Mouse (Mus musculus) limb, embryonic 14.5 days (tissue): ENCODE results near the gene Ryr1. TPM values are rescaled to one million over a fixed set of nuclear protein-coding genes. Genes with fewer than 3 reads are reported as not detected.

Experiments
- ATAC-seq: fragments of 200-750 bp; cut with Nextera tagmentation; 2 replicates; pipeline ENCODE4 v1.8.0; 2017; ENCODE audit warnings: low read depth, moderate number of reproducible peaks, moderate TSS enrichment; ENCODE audit not compliant: low FRiP score
- DNase-seq: peaks from one replicate; pipeline ENCODE4 v3.0.0-alpha.2; 2015; ENCODE audit warnings: low spot score
- H3K27ac ChIP-seq: fragments of 300-500 bp; sonication (generic); replicated peaks from 2 replicates; pipeline ENCODE4 v1.5.1; 2014; ENCODE audit warnings: low read depth, mild to moderate bottlenecking, low read length, moderate library complexity, mixed read lengths
- H3K27me3 ChIP-seq: fragments of 300-500 bp; sonication (generic); 2 replicates; pipeline ENCODE4 v1.6.1; 2014; ENCODE audit warnings: low read length, mixed read lengths; ENCODE audit not compliant: control insufficient read depth, insufficient read depth
- H3K36me3 ChIP-seq: fragments of 300-500 bp; sonication (generic); 2 replicates; pipeline ENCODE4 v1.6.1; 2014; ENCODE audit warnings: mild to moderate bottlenecking, low read length, moderate library complexity, mixed read lengths; ENCODE audit not compliant: control insufficient read depth, insufficient read depth
- H3K4me1 ChIP-seq: fragments of 300-500 bp; sonication (generic); 2 replicates; pipeline ENCODE4 v1.6.1; 2014; ENCODE audit warnings: antibody characterized with exemption, low read length, mixed read lengths; ENCODE audit not compliant: control insufficient read depth, insufficient read depth
- H3K4me2 ChIP-seq: fragments of 300-500 bp; sonication (generic); replicated peaks from 2 replicates; pipeline ENCODE4 v1.6.1; 2014; ENCODE audit warnings: low read depth, mild to moderate bottlenecking, low read length, moderate library complexity; ENCODE audit not compliant: severe bottlenecking
- H3K4me3 ChIP-seq: fragments of 300-500 bp; sonication (generic); replicated peaks from 2 replicates; pipeline ENCODE4 v1.5.1; 2014; ENCODE audit warnings: low read length
- H3K9ac ChIP-seq: fragments of 300-500 bp; sonication (generic); 2 replicates; pipeline ENCODE4 v1.6.1; 2014; ENCODE audit warnings: mild to moderate bottlenecking, low read depth, low read length, moderate library complexity; ENCODE audit not compliant: severe bottlenecking
- H3K9me3 ChIP-seq: fragments of 300-500 bp; sonication (generic); 2 replicates; pipeline ENCODE4 v1.6.1; 2016; ENCODE audit warnings: low read length; ENCODE audit not compliant: control insufficient read depth
- POLR2A ChIP-seq: fragments of 200-500 bp; IDR thresholded peaks from 2 replicates; pipeline ENCODE4 v1.8.0; 2012; ENCODE audit warnings: inconsistent platforms, mild to moderate bottlenecking, moderate library complexity, borderline replicate concordance; ENCODE audit not compliant: insufficient read depth, insufficient read length; ENCODE audit errors: extremely low read depth
- WGBS: fragments of 180-500 bp; shearing (Covaris S2); extraction: QIAGEN DNeasy Blood & Tissue Kit; methylation state at CpG from one replicate; pipeline ENCODE4 v1.1.7; 2014; 5-methylcytosine and 5-hydroxymethylcytosine counted together
- microRNA counts: library from miRNA; unstranded; fragments of <30 nt; microRNA quantifications from one replicate; lab custom pipeline; 2016
- microRNA-seq: library from miRNA; unstranded; fragments of <30 nt; microRNA quantifications from one replicate; pipeline ENCODE4, GENCODE M21; 2016
- polyA plus RNA-seq, 2 experiments: library from polyadenylated mRNA; depleted of rRNA in 1 of 2; stranded (reverse) in 1 of 2; unstranded in 1 of 2; fragments of >200 nt; fragmentation: Nextera tagmentation in 1 of 2; extraction: Ambion mirVana in 1 of 2; gene quantifications; 2 replicates each; pipeline versions ENCODE4 v1.2.1 to v1.2.3; 2012 to 2014

The Ryr1 gene
- polyA plus RNA-seq, 2 experiments: 7.7 to 26.5 TPM

- Histone ChIP-seq H3K4me2 (no peak overlapping the region), H3K4me1 (peaks cover 76% of the 10 kb centered on the region), H3K27ac (peak overlapping the region; percentile 63), H3K27me3 (no peaks in the 10 kb centered on the region), H3K9me3 (no peaks in the 10 kb centered on the region), H3K4me3 (no peak overlapping the region), H3K9ac (no peak overlapping the region), H3K36me3 (peaks cover 15% of the 10 kb centered on the region)
- 50% methylated on average over 5 of the region's 5 CpGs for WGBS
- TF ChIP-seq POLR2A: no peak
- DNase-seq (no peak), ATAC-seq (no peak)
Observed at GRCm38 (mm10) chr7:28955295-28955897, 169.6 kb downstream of the Ryr1 start.

GRCm38 (mm10) chr7:28954773-28955172 is 170.2 kb downstream of the Ryr1 start:
- Histone ChIP-seq H3K27ac (peak overlapping the region; percentile 63), H3K9ac (no peak overlapping the region), H3K9me3 (no peaks in the 10 kb centered on the region), H3K4me2 (no peak overlapping the region), H3K4me3 (no peak overlapping the region), H3K27me3 (no peaks in the 10 kb centered on the region), H3K4me1 (peaks cover 75% of the 10 kb centered on the region), H3K36me3 (peaks cover 15% of the 10 kb centered on the region)
- 66% methylated on average over 4 of the region's 4 CpGs for WGBS
- ATAC-seq (no peak), DNase-seq (no peak)
- no peak for TF ChIP-seq POLR2A

- Histone ChIP-seq H3K9me3 (no peaks in the 10 kb centered on the region), H3K9ac (peak overlapping the region; percentile 18; the same call in 1 of the 2 replicates), H3K4me3 (no peak overlapping the region), H3K36me3 (peaks cover 15% of the 10 kb centered on the region), H3K4me1 (peaks cover 75% of the 10 kb centered on the region), H3K27me3 (no peaks in the 10 kb centered on the region), H3K27ac (peak overlapping the region; percentile 87), H3K4me2 (0 out of 2 replicates have a peak overlapping the region, but pooled peaks have one; percentile 0)
- ATAC-seq (peak; percentile 39; the same call in 1 of the 2 replicates), DNase-seq (no peak)
- WGBS: 16% methylated on average over 2 of the region's 2 CpGs
- no peak for TF ChIP-seq POLR2A
Observed at GRCm38 (mm10) chr7:28953476-28954376, 171.3 kb downstream of the Ryr1 start.

MicroRNAs encoded within 50 kb of the gene (microRNA counts, 519-probe panel; counts per million panel counts)
- microRNA mmu-miR-1963 (lab: Ali Mortazavi, UCI): 2,502 counts per million, percentile 42 among the panel's probes with 10 or more counts

Small RNA genes within 50 kb of the gene (microRNA-seq; reads per million reads assigned to microRNA genes)
- gene Gm44408: not detected
- gene Mir1963: not detected

Other genes starting within 250 kb of the Ryr1 start
- gene Capn12, start 243.8 kb downstream of the Ryr1 start, polyA plus RNA-seq (2012; rRNA removed): 0.19 and 0.25 TPM in 2 replicates
- gene Capn12, start 243.8 kb downstream of the Ryr1 start, polyA plus RNA-seq (2014; fragmentation: Nextera tagmentation; extraction: Ambion mirVana): 0.58 and 0.94 TPM in 2 replicates
- 268 and 299 TPM in 2 replicates for gene Actn4, start 162.8 kb downstream of the Ryr1 start, polyA plus RNA-seq (2012; rRNA removed)
- 295 and 304 TPM in 2 replicates for gene Actn4, start 162.8 kb downstream of the Ryr1 start, polyA plus RNA-seq (2014; fragmentation: Nextera tagmentation; extraction: Ambion mirVana)
- gene Eif3k, start 143.3 kb downstream of the Ryr1 start, polyA plus RNA-seq (2012; rRNA removed): 473 and 518 TPM in 2 replicates
- gene Eif3k, start 143.3 kb downstream of the Ryr1 start, polyA plus RNA-seq (2014; fragmentation: Nextera tagmentation; extraction: Ambion mirVana): 450 TPM in 2 replicates
- 9.3 and 9.5 TPM in 2 replicates for gene Map4k1, start 143.1 kb downstream of the Ryr1 start, polyA plus RNA-seq (2012; rRNA removed)
- gene Map4k1, start 143.1 kb downstream of the Ryr1 start, polyA plus RNA-seq (2014; fragmentation: Nextera tagmentation; extraction: Ambion mirVana): 6.4 and 7.0 TPM in 2 replicates
- 4.8 and 6.8 TPM in 2 replicates for gene Rasgrp4, start 9.7 kb upstream of the Ryr1 start, polyA plus RNA-seq (2012; rRNA removed)
- gene Rasgrp4, start 9.7 kb upstream of the Ryr1 start, polyA plus RNA-seq (2014; fragmentation: Nextera tagmentation; extraction: Ambion mirVana): 0.43 and 1.1 TPM in 2 replicates
- 18.9 and 22.7 TPM in 2 replicates for gene Fam98c, start 31.1 kb upstream of the Ryr1 start, polyA plus RNA-seq (2012; rRNA removed)
- gene Fam98c, start 31.1 kb upstream of the Ryr1 start, polyA plus RNA-seq (2014; fragmentation: Nextera tagmentation; extraction: Ambion mirVana): 15.7 and 17.1 TPM in 2 replicates
- gene Ggn, start 45.0 kb upstream of the Ryr1 start, polyA plus RNA-seq (2012; rRNA removed): 0.91 and 1.4 TPM in 2 replicates
- gene Ggn, start 45.0 kb upstream of the Ryr1 start, polyA plus RNA-seq (2014; fragmentation: Nextera tagmentation; extraction: Ambion mirVana): 0.45 and 0.54 TPM in 2 replicates
- gene Spred3, start 45.2 kb upstream of the Ryr1 start, polyA plus RNA-seq (2012; rRNA removed): 14.2 and 19.4 TPM in 2 replicates
- gene Spred3, start 45.2 kb upstream of the Ryr1 start, polyA plus RNA-seq (2014; fragmentation: Nextera tagmentation; extraction: Ambion mirVana): 3.5 and 4.2 TPM in 2 replicates
- gene Psmd8, start 55.5 kb upstream of the Ryr1 start, polyA plus RNA-seq (2012; rRNA removed): 216 and 233 TPM in 2 replicates
- gene Psmd8, start 55.5 kb upstream of the Ryr1 start, polyA plus RNA-seq (2014; fragmentation: Nextera tagmentation; extraction: Ambion mirVana): 264 and 268 TPM in 2 replicates
- gene Catsperg1, start 88.9 kb upstream of the Ryr1 start, polyA plus RNA-seq (2012; rRNA removed): 3.1 and 3.4 TPM in 2 replicates
- 0.84 and 0.87 TPM in 2 replicates for gene Catsperg1, start 88.9 kb upstream of the Ryr1 start, polyA plus RNA-seq (2014; fragmentation: Nextera tagmentation; extraction: Ambion mirVana)
- 11.4 and 19.2 TPM in 2 replicates for gene Kcnk6, start 107.3 kb upstream of the Ryr1 start, polyA plus RNA-seq (2012; rRNA removed)
- gene Kcnk6, start 107.3 kb upstream of the Ryr1 start, polyA plus RNA-seq (2014; fragmentation: Nextera tagmentation; extraction: Ambion mirVana): 1.6 and 2.2 TPM in 2 replicates
- 107 and 150 TPM in 2 replicates for gene Yif1b, start 113.2 kb upstream of the Ryr1 start, polyA plus RNA-seq (2012; rRNA removed)
- 130 and 139 TPM in 2 replicates for gene Yif1b, start 113.2 kb upstream of the Ryr1 start, polyA plus RNA-seq (2014; fragmentation: Nextera tagmentation; extraction: Ambion mirVana)
- gene 2200002D01Rik, start 123.3 kb upstream of the Ryr1 start, polyA plus RNA-seq (2012; rRNA removed): 0.32 and 0.92 TPM in 2 replicates
- gene 2200002D01Rik, start 123.3 kb upstream of the Ryr1 start, polyA plus RNA-seq (2014; fragmentation: Nextera tagmentation; extraction: Ambion mirVana): 1.2 and 3.0 TPM in 2 replicates
- gene Spint2, start 156.7 kb upstream of the Ryr1 start, polyA plus RNA-seq (2012; rRNA removed): 88.7 and 95.3 TPM in 2 replicates
- gene Spint2, start 156.7 kb upstream of the Ryr1 start, polyA plus RNA-seq (2014; fragmentation: Nextera tagmentation; extraction: Ambion mirVana): 149 and 160 TPM in 2 replicates
- gene Ppp1r14a, start 164.1 kb upstream of the Ryr1 start, polyA plus RNA-seq (2012; rRNA removed): 8.7 and 9.6 TPM in 2 replicates
- 9.0 and 13.8 TPM in 2 replicates for gene Ppp1r14a, start 164.1 kb upstream of the Ryr1 start, polyA plus RNA-seq (2014; fragmentation: Nextera tagmentation; extraction: Ambion mirVana)
- 10.6 and 10.7 TPM in 2 replicates for gene Dpf1, start 178.8 kb upstream of the Ryr1 start, polyA plus RNA-seq (2012; rRNA removed)
- 13.2 and 13.7 TPM in 2 replicates for gene Dpf1, start 178.8 kb upstream of the Ryr1 start, polyA plus RNA-seq (2014; fragmentation: Nextera tagmentation; extraction: Ambion mirVana)